Mouse (Mus musculus): ENCODE measurements at regions not wholly inside any gene's neighbourhood (a gene's known extent, or its start where the extent isn't known, plus 50 kb on each side); places are given as distances from the start of the nearest gene placed in this dataset.

DNA sequence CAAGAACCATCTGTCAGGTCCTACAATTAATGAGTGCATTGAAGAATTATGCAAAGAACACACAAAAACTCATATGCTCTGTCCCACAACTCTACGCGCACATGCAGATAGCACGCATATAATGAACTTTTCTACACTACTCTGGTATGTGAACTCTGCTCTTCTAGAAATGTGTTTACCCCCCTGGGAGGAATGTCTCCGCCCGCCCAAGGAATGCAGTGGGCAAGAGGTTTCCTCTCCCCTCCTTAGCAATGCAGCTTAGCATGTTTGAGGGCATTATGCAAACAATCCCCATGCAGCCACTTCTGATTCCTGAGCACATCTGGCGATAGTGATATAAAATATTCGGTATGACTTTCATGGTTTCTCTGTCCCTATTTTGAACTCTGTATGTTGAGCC is 59.0 kb upstream of the Tgfbr2 start:
- Histone ChIP-seq H3K4me2 (ENCODE audit: insufficient read depth, low read depth, poor library complexity, severe bottlenecking) (no peak overlapping the region), H3K27me3 (replicated peaks) (no peaks in the 10 kb centered on the region), H3K36me3 (replicated peaks in 1 of 2; ENCODE audit: control insufficient read depth in 1 of 2, insufficient read depth in 1 of 2, low read length in 1 of 2) (no peaks in the 10 kb centered on the region), H3K79me2 (replicated peaks; ENCODE audit: control insufficient read depth, extremely low read depth, insufficient read depth, poor library complexity, severe bottlenecking) (no peaks in the 10 kb centered on the region), H3K27ac (ENCODE audit: insufficient read depth, low read depth) (no peak overlapping the region), H3K4me3 (replicated peaks in 1 of 3; ENCODE audit: low read depth in 2 of 3, low read length in 2 of 3, poor library complexity in 1 of 3) (no peak overlapping the region), H3K9me3 (replicated peaks; ENCODE audit: low read length) (peaks cover 3% of the 10 kb centered on the region), H3K9ac (ENCODE audit: insufficient read depth, low read depth) (no peak overlapping the region), H3K4me1 (ENCODE audit: control insufficient read depth in 1 of 2, insufficient read depth in 2 of 2) (peaks cover 0 to 20% of the 10 kb centered on the region in 2 experiments; a peak in 3 of 4 replicates)
- DNase-seq (ENCODE audit: extremely low read depth) = no peak
- TF ChIP-seq EP300 (IDR thresholded peaks at IDR 0.05; ENCODE audit: low read length) = no peak
- no peak for TF ChIP-seq CHD2 (IDR thresholded peaks at IDR 0.05; ENCODE audit: low read length)
- TF ChIP-seq ZMIZ1 (IDR thresholded peaks at IDR 0.05; ENCODE audit: low read depth, low read length) = no peak
- TF ChIP-seq ETS1 (conservative IDR thresholded peaks at IDR 0.05; ENCODE audit: low read depth, low read length) = no peak
- TF ChIP-seq TCF12 (IDR thresholded peaks at IDR 0.05; ENCODE audit: low read depth, low read length) = no peak
- no peak for TF ChIP-seq POLR2A (IDR thresholded peaks at IDR 0.05; ENCODE audit: low read depth, low read length)
- no peak for TF ChIP-seq SMC3 (IDR thresholded peaks at IDR 0.05; ENCODE audit: low read depth, low read length)
- TF ChIP-seq CTCF (conservative IDR thresholded peaks at IDR 0.05 in 1 of 2, IDR thresholded peaks at IDR 0.05 in 1 of 2; ENCODE audit: low read depth in 2 of 2, low read length in 2 of 2) = no peak
- TF ChIP-seq JUND (conservative IDR thresholded peaks at IDR 0.05; ENCODE audit: low read depth, low read length) = no peak
- TF ChIP-seq NELFE (IDR thresholded peaks at IDR 0.05; ENCODE audit: low read depth, low read length) = no peak
- no peak for TF ChIP-seq RCOR1 (conservative IDR thresholded peaks at IDR 0.05; ENCODE audit: low read depth, low read length)
- no peak for TF ChIP-seq MXI1 (IDR thresholded peaks at IDR 0.05; ENCODE audit: low read depth, low read length)
- no peak for TF ChIP-seq ZNF384 (IDR thresholded peaks at IDR 0.05; ENCODE audit: low read depth, low read length)
- dilution Hi-C loops (cut with MboI; ENCODE audit: extremely low pct_ligation_motif_present, extremely low pct_unique_long_range_greater_than_20kb, low sequenced_read_pairs) (no loop called here), in situ Hi-C loops (cut with MboI; ENCODE audit: low pct_ligation_motif_present, low pct_unique_long_range_greater_than_20kb, low sequenced_read_pairs) (no loop called here)

DNA sequence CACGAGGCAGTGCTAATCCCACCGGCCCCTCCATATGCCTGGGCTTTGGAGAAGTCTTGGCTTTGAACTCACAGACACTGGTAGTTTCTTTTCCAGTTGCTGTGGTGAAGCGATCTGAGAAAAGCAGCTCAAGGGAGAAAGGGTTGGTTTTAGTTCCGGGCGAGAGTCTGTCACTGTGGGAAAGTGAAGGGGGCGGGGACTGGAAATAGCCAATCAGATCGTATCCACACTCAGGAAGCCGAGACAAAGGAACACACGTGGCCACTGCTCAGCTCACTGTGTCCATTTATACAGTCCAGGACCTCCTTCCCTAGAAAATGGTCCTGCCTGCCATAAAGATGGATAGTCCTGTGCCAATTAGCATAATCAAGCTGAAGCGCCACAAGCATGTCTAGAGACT is 57.2 kb upstream of the Tgfbr2 start:
- TF ChIP-seq ZMIZ1 (IDR thresholded peaks at IDR 0.05; ENCODE audit: low read depth, low read length) = no peak
- 0 out of 2 replicates have a peak, but pooled peaks have one; percentile 24 for TF ChIP-seq MYC (IDR thresholded peaks at IDR 0.05; ENCODE audit: low read depth, low read length)
- TF ChIP-seq BHLHE40 (IDR thresholded peaks at IDR 0.05; ENCODE audit: low read depth, low read length) = no peak
- TF ChIP-seq MAX (IDR thresholded peaks at IDR 0.05; ENCODE audit: low read length) = no peak
- Histone ChIP-seq H3K27ac (ENCODE audit: insufficient read depth, low read depth) (no peak overlapping the region), H3K79me2 (replicated peaks; ENCODE audit: control insufficient read depth, extremely low read depth, insufficient read depth, poor library complexity, severe bottlenecking) (no peaks in the 10 kb centered on the region), H3K27me3 (replicated peaks) (no peaks in the 10 kb centered on the region), H3K9me3 (replicated peaks; ENCODE audit: low read length) (peaks cover 3% of the 10 kb centered on the region), H3K4me3 (replicated peaks in 1 of 3; ENCODE audit: low read depth in 2 of 3, low read length in 2 of 3, poor library complexity in 1 of 3) (no peak overlapping the region), H3K9ac (ENCODE audit: insufficient read depth, low read depth) (no peak overlapping the region), H3K4me1 (ENCODE audit: control insufficient read depth in 1 of 2, insufficient read depth in 2 of 2) (peaks cover 3 to 26% of the 10 kb centered on the region in 2 experiments), H3K4me2 (ENCODE audit: insufficient read depth, low read depth, poor library complexity, severe bottlenecking) (no peak overlapping the region), H3K36me3 (replicated peaks in 1 of 2; ENCODE audit: control insufficient read depth in 1 of 2, insufficient read depth in 1 of 2, low read length in 1 of 2) (no peaks in the 10 kb centered on the region)
- dilution Hi-C loops (cut with MboI; ENCODE audit: extremely low pct_ligation_motif_present, extremely low pct_unique_long_range_greater_than_20kb, low sequenced_read_pairs) = no loop called here
- no peak for DNase-seq (ENCODE audit: extremely low read depth)
- in situ Hi-C loops (cut with MboI; ENCODE audit: low pct_ligation_motif_present, low pct_unique_long_range_greater_than_20kb, low sequenced_read_pairs) = no loop called here
